Mouse (Mus musculus): ENCODE measurements at regions not wholly inside any gene's neighbourhood (a gene's known extent, or its start where the extent isn't known, plus 50 kb on each side); places are given as distances from the start of the nearest gene placed in this dataset.
"Not testable (repeated sequence)": the region's sequence is repeated elsewhere in the genome, so short reads cannot be mapped to it uniquely, and the experiment has no call there.

DNA sequence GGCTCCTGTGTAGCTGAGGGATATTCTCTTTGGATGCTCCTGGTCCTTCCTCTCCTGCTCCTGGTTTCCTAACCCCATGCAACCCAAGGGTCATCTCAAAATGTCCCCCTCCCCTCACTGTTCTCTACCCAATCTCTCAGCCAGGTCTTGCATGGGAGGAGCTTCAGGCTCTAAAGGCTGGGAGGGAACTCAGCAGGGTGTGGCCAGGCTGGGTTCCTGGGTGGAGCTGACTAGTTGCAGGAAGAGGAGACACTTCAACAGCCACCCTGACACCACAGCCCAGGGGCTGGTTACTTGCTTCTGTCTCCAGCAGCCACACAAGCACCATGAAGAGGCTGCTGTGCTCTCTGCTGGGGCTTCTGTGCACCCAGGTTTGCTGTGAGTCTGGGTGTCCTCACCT lies 446.9 kb upstream of the Olfr1507 start:
- TF ChIP-seq POLR2A (IDR thresholded peaks at IDR 0.05; ENCODE audit: low read depth, low read length); CTCF (IDR thresholded peaks at IDR 0.05; ENCODE audit: borderline replicate concordance, insufficient read depth, low read length): not testable (repeated sequence)
